Mouse (Mus musculus) lung, adult 2 months (tissue): ENCODE data around the gene Elane.

ENCODE experiments used
- CTCF ChIP-seq: fragments of 200-500 bp; IDR thresholded peaks from 2 replicates; pipeline ENCODE4 v1.5.1; 2011; ENCODE audit warnings: mild to moderate bottlenecking, low read length, control low read depth; ENCODE audit not compliant: insufficient read depth
- POLR2A ChIP-seq: fragments of 200-500 bp; IDR thresholded peaks from 2 replicates; pipeline ENCODE4 v1.6.1; 2011; ENCODE audit warnings: low read depth, mild to moderate bottlenecking, control low read depth, low read length, borderline replicate concordance; ENCODE audit errors: extremely low read depth

DNA sequence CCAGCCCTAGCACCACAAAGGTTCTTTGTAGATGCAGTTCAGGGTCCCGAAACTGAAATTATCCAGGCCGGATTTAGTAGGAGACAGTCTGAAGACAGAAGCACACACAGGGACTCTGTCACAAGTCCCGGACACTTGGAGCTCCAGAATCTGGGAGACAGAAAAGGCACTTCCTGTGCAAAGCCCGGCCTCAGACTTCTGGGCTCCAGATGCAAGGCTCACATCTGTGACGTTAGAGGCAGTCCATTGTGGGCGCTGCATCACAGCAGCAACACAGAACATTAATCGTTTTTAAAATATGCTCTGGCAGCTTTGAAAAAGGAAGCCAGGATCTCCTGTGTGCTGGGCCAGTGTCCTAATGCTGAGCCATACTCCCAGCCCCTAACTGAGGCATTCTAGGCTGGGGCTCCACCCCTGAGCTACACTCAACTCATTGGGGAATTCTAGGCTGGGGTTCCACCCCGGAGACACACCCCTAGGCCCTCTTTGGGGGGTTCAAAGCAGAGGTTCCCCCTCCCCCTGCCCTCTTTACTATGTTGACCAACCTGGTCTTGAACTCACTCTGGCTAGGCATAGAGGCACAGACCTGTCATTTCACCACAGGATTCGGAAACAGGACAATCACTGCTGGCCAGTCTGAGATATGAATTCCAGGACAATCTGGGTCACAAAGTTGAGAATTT, 33.8 kb upstream of the Elane start:
- TF ChIP-seq CTCF (no peak), POLR2A (peak; percentile 34; the same call in 1 of the 2 replicates)
